Mouse (Mus musculus) limb, embryonic 13.5 days (tissue): ENCODE measurements around the gene Iqce. TPM values are rescaled to one million over a fixed set of nuclear protein-coding genes. Genes with fewer than 3 reads are reported as not detected.
"Not testable (repeated sequence)": the region's sequence is repeated elsewhere in the genome, so short reads cannot be mapped to it uniquely, and the experiment has no call there.

ENCODE experiments used
- ATAC-seq: fragments of 200-750 bp; cut with Nextera tagmentation; 2 replicates; pipeline ENCODE4 v1.8.0; 2017; ENCODE audit warnings: low read depth, moderate number of reproducible peaks, moderate TSS enrichment; ENCODE audit not compliant: low FRiP score
- H3K27ac ChIP-seq: fragments of 300-500 bp; sonication (generic); 2 replicates; pipeline ENCODE4 v1.5.1; 2015; ENCODE audit warnings: inconsistent platforms, mild to moderate bottlenecking, moderate library complexity
- H3K27me3 ChIP-seq: fragments of 300-500 bp; sonication (generic); 2 replicates; pipeline ENCODE4 v1.6.1; 2015; ENCODE audit warnings: mild to moderate bottlenecking, inconsistent platforms
- H3K36me3 ChIP-seq: fragments of 300-500 bp; sonication (generic); 2 replicates; pipeline ENCODE4 v1.6.1; 2015; ENCODE audit warnings: inconsistent platforms, mild to moderate bottlenecking, moderate library complexity
- H3K4me1 ChIP-seq: fragments of 300-500 bp; sonication (generic); 2 replicates; pipeline ENCODE4 v1.6.1; 2015; ENCODE audit warnings: inconsistent platforms
- H3K4me2 ChIP-seq: fragments of 300-500 bp; sonication (generic); replicated peaks from 2 replicates; pipeline ENCODE4 v1.6.1; 2015; ENCODE audit warnings: inconsistent platforms, mild to moderate bottlenecking, moderate library complexity
- H3K4me3 ChIP-seq: fragments of 300-500 bp; sonication (generic); 2 replicates; pipeline ENCODE4 v1.5.1; 2015; ENCODE audit warnings: moderate library complexity, mild to moderate bottlenecking, inconsistent platforms
- H3K9ac ChIP-seq: fragments of 300-500 bp; sonication (generic); 2 replicates; pipeline ENCODE4 v1.6.1; 2015; ENCODE audit warnings: mild to moderate bottlenecking, inconsistent platforms
- H3K9me3 ChIP-seq: fragments of 300-500 bp; sonication (generic); 2 replicates; pipeline ENCODE4 v1.6.1; 2016; ENCODE audit warnings: inconsistent platforms
- WGBS: fragments of 180-500 bp; shearing (Covaris S2); methylation state at CpG from one replicate; pipeline ENCODE4 v1.1.7; 2015; 5-methylcytosine and 5-hydroxymethylcytosine counted together
- polyA plus RNA-seq: library from polyadenylated mRNA; unstranded; fragments of >200 nt; fragmentation: Nextera tagmentation; extraction: Ambion mirVana; gene quantifications from 2 replicates; pipeline ENCODE4 v1.2.1, GENCODE M21; 2015

Gene Iqce
- polyA plus RNA-seq, 1 experiment from 2014 or later = 25.2 TPM

DNA sequence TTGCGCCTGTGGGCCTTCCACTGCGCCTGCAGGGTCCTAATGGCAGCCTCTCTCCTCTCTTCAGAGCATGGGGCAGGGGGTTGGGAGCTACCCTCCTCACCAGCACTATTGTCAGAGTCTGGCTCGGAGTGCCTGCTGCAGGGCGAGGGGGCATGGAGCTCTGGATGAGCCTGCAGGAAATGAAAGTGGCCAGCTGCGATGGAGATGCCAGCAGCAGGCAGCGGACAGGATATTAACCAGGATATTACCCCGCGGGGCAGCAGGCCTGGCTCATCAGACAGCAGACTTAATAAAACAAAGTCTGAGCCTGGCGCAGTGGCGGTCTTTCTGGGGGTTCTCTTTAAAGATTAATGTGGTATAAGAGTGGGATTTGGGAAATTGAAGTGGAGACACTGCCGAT lies 27.1 kb downstream of the Iqce start:
- H3K4me1 ChIP-seq = 0 out of 2 replicates have a peak, but pooled peaks cover 12% of the 10 kb centered on the region
- 59% methylated on average over 11 of the region's 11 CpGs for WGBS
- H3K36me3 ChIP-seq = peaks cover 85% of the 10 kb centered on the region
- H3K9me3 ChIP-seq = no peaks in the 10 kb centered on the region
- no peaks in the 10 kb centered on the region for H3K27me3 ChIP-seq
- no peak for ATAC-seq
- no peak overlapping the region for H3K4me2 ChIP-seq
- 0 out of 2 replicates have a peak overlapping the region, but pooled peaks have one; percentile 28 for H3K27ac ChIP-seq
- H3K4me3 ChIP-seq = no peak overlapping the region
- 0 out of 2 replicates have a peak overlapping the region, but pooled peaks have one; percentile 8 for H3K9ac ChIP-seq

DNA sequence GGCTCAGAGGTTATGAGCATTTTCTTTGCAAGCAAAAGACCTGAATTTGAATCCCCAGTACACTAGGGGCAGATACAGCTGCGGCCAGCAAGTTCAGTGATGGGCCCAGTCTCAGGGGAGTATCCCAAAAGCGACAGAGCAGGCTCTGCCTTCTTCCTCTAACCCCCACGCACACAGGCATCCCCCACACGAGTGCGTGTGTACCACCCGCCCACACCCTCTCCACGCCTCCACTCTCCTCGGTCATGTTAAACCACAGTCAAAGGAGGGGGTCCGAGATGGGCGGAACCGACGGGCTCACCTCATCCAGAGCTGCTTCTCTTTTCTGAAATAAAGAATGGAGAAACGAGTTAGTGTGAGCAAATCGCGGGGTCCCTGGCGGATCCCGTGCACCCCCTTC lies 28.1 kb downstream of the Iqce start:
- ATAC-seq = no peak
- H3K4me1 ChIP-seq = 0 out of 2 replicates have a peak, but pooled peaks cover 12% of the 10 kb centered on the region
- 87% methylated on average over 17 of the region's 17 CpGs for WGBS
- H3K4me2 ChIP-seq = no peak overlapping the region
- peaks cover 85% of the 10 kb centered on the region for H3K36me3 ChIP-seq
- H3K27ac ChIP-seq = no peak overlapping the region
- no peak overlapping the region for H3K4me3 ChIP-seq
- H3K27me3 ChIP-seq = no peaks in the 10 kb centered on the region
- H3K9ac ChIP-seq = no peak overlapping the region
- peaks cover 4% of the 10 kb centered on the region for H3K9me3 ChIP-seq

DNA sequence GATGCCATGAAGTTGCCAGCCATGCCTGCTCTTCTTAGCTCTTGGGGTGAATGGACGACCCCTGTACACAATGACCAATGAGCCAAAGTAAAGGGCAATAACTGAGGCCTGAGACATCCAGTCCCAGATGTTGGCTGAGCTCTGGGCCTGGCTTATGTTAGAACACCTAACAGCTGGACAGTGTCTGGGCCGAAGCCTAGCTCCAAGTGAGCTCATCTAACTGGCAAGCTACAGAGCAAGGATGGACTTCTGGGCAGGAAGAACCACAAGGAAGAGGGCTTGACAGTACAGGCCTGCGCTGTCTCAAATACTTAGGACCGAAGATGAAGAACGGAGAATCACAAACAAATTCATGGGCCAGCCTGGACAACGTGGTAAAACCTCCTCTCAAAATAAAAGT lies 29.6 kb downstream of the Iqce start:
- peaks cover 85% of the 10 kb centered on the region for H3K36me3 ChIP-seq

DNA sequence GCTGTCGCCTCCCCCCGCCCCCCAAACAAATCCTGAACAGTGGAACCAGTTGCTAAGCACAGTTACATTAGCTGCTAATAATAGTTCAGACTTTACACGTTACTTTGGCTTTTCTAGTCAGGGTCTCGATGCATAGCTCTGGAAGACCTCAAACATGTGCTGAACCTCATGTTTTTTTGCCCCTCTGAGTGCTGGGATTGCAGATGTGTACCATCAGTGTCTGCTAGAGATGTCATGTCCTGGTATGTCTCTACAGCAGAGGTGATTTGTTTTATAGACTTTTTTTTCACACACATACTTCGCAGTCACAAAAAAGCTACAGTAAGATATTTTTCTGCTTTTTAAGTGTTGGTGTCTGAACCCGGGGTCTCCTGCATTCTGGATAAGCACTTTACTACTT lies 30.1 kb downstream of the Iqce start:
- Histone ChIP-seq H3K9me3 (peaks cover 9% of the 10 kb centered on the region), H3K4me2 (no peak overlapping the region), H3K4me3 (no peak overlapping the region), H3K9ac (no peak overlapping the region), H3K4me1 (0 out of 2 replicates have a peak, but pooled peaks cover 12% of the 10 kb centered on the region), H3K27me3 (no peaks in the 10 kb centered on the region), H3K36me3 (peaks cover 81% of the 10 kb centered on the region), H3K27ac (no peak overlapping the region)
- 91% methylated on average over 6 of the region's 6 CpGs for WGBS
- no peak for ATAC-seq

More for the DNA sequence above, 29.6 kb downstream of the Iqce start:
- H3K9me3 ChIP-seq, H3K27me3 ChIP-seq, ATAC-seq, H3K4me2 ChIP-seq, H3K27ac ChIP-seq, H3K4me3 ChIP-seq, H3K9ac ChIP-seq: not testable (repeated sequence)
- H3K4me1 ChIP-seq = 0 out of 2 replicates have a peak, but pooled peaks cover 12% of the 10 kb centered on the region
- 85% methylated on average over 6 of the region's 6 CpGs for WGBS

DNA sequence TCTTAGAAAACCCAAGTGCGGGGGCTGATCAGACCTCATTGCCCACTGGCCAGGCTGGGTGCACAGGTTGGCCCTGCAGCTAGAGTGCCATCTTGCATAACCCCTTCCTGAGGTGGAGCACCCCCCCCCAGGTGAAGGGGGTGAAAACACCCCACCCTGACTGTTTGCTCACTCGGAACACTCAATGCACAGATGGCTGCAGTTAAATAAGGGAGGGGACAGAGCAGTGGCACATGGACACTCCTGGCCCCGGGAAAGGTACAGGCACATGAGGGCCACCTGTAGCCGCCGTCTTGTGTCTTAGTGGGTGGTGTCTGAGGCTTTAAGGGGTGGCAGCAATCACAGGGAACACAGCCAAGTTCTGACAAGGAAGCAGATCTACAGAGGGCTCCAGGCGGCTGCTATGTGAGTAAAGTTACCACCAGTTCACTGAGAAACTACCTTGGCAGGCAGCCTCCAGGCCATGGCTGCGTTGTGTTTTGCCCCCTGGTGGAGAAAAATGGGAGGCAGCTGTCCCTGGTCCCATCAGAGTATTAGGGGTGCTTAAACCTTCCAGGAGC lies 38.5 kb downstream of the Iqce start:
- peak overlapping the region; percentile 1; the same call in 1 of the 2 replicates for H3K27ac ChIP-seq
- 41% methylated on average over 7 of the region's 7 CpGs for WGBS
- no peak overlapping the region for H3K4me2 ChIP-seq
- peaks cover 35% of the 10 kb centered on the region for H3K36me3 ChIP-seq
- no peak overlapping the region for H3K4me3 ChIP-seq
- no peaks in the 10 kb centered on the region for H3K27me3 ChIP-seq
- 0 out of 2 replicates have a peak, but pooled peaks have one; percentile 34 for ATAC-seq
- H3K4me1 ChIP-seq = peaks cover 42% of the 10 kb centered on the region
- H3K9ac ChIP-seq = no peak overlapping the region
- peaks cover 2% of the 10 kb centered on the region for H3K9me3 ChIP-seq

DNA sequence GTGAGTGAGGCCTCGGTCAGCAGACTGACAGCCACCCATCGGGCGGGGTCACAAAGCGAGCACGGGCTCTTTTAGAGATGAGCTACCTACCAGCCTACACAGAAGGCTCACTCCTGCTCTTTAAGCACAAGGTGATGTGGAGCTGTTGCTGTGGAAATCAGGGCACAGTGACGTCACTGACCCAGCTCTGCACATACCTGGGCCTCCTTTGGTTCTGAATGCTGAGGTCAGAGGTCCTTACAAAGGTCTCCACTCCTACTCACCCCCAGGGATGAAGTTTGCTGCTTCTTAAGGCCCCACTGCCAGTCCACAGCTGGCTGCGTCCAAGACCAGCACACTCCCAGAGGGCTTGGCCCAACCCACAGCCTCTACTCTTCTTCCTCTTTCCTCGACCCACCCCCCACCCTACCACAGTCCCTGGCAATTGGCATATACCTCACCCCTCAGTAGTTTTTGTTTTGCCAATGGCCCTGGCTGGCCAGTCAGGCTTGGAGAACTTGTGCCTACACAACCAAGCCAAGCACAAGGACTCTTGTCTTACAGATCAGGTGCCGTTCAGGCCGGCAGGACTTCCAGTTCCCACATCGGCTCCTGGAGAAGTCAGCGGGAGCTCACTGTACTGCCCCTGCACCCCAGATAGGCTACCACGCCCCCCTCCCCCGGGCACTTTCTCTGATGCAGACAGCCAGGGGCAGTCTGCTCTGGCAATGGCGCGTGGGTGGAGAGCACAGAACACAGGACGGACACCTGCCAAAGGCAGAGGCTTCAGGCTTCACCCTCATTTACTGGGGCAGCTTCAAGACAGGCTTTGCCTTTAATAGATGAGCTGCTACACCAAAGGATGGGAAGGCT lies 39.2 kb downstream of the Iqce start:
- 0 out of 2 replicates have a peak overlapping the region, but pooled peaks have one; percentile 19 for H3K9ac ChIP-seq
- peaks cover 28% of the 10 kb centered on the region for H3K36me3 ChIP-seq
- no peak for ATAC-seq

DNA sequence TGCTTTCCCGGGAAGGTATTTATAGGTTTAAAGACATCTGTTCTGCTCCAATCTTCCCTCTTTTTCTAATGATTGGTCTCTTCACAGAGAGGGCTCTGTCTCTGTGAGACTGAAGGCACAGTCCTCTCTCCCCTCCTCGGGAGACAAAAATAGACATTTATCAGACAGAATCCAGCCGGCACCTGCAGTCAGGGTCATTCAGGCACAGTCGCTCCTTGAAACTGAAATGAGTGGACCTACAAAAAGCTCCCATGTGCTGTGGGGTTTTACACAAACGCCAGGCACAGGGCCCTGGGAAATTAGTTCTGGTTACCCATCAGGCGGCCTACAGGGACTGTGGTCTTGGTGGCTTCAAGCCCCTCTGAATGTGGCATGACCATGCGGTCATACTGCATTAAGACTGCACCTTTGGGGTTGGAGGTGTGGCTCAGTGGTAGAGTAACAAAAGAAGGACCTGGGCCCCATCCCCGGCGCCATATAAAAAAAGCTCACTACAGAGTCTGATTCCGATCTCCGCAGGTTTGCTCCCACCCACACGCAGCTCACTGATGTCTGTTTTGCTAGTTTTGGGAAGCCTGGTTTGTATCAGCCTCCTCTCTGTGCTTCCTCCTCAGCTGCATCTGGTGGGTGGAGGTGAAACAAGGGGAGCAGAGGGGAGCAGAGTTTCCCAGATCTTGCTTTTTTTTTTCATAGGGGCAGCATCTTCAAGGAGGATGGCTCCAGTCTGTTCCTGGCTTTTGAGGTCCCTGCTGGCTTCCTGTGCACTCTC lies 40.1 kb downstream of the Iqce start:
- Histone ChIP-seq H3K4me1 (peaks cover 42% of the 10 kb centered on the region), H3K4me2 (no peak overlapping the region; the same call in 1 of the 2 replicates), H3K27me3 (no peaks in the 10 kb centered on the region), H3K9ac (0 out of 2 replicates have a peak overlapping the region, but pooled peaks have one; percentile 19), H3K27ac (peak overlapping the region; percentile 61; the same call in 1 of the 2 replicates), H3K36me3 (peaks cover 23% of the 10 kb centered on the region), H3K4me3 (no peak overlapping the region), H3K9me3 (no peaks in the 10 kb centered on the region)
- no peak for ATAC-seq
- WGBS = 45% methylated on average over 12 of the region's 12 CpGs

More for the DNA sequence above, 39.2 kb downstream of the Iqce start:
- Histone ChIP-seq H3K27ac (peak overlapping the region; percentile 61; the same call in 1 of the 2 replicates), H3K4me3 (no peak overlapping the region), H3K27me3 (no peaks in the 10 kb centered on the region), H3K4me2 (no peak overlapping the region; the same call in 1 of the 2 replicates), H3K9me3 (no peaks in the 10 kb centered on the region), H3K4me1 (peaks cover 42% of the 10 kb centered on the region)
- WGBS = 75% methylated on average over 17 of the region's 17 CpGs

DNA sequence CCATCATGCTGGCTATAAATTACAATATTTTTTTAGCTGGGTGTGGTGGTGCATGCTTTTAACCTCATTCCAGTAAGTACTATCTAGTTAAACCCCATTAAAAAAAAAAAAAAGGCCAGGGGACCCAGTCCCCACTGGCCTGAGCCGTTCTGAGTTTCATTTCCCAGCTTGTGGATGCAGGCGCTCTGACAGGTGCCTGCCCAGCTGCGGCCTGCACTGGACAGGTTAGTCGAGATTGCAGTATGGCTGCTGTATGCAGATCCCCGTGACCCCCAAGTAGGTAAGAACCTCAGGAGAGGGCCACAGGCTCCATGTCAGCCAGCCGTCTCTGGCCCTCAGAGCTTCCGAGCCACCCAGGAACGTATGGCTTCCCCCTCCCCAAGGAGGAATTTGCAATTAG lies 40.8 kb downstream of the Iqce start:
- ATAC-seq = no peak
- Histone ChIP-seq H3K36me3 (peaks cover 21% of the 10 kb centered on the region), H3K4me2 (no peak overlapping the region), H3K27ac (no peak overlapping the region), H3K27me3 (no peaks in the 10 kb centered on the region), H3K4me3 (no peak overlapping the region), H3K9me3 (no peaks in the 10 kb centered on the region), H3K4me1 (peaks cover 42% of the 10 kb centered on the region), H3K9ac (no peak overlapping the region)
- 53% methylated on average over 8 of the region's 8 CpGs for WGBS

DNA sequence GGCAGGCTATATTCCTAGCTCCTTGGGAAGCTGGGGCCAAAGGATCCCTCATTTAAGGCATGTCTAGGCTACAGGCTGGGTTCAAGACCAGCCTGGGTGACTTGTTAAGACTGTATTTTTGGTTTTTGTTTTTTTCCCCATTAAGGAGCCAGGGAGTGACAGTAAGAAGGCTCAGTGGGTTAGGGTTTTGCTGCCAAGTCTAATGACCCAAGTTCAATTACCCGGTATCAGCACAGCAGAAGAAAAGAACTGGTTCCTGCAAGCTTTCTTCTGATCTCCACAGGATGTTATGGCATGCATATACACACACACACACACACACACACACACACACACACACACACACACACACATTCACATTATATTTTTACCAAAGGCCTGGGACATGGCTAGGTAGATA lies 41.8 kb downstream of the Iqce start:
- Histone ChIP-seq H3K4me2 (no peak overlapping the region), H3K27me3 (no peaks in the 10 kb centered on the region), H3K9me3 (no peaks in the 10 kb centered on the region), H3K36me3 (peaks cover 11% of the 10 kb centered on the region), H3K4me1 (peaks cover 42% of the 10 kb centered on the region), H3K27ac (no peak overlapping the region), H3K4me3 (no peak overlapping the region), H3K9ac (no peak overlapping the region)
- 67% methylated on average over 1 of the region's 1 CpGs for WGBS
- no peak for ATAC-seq

DNA sequence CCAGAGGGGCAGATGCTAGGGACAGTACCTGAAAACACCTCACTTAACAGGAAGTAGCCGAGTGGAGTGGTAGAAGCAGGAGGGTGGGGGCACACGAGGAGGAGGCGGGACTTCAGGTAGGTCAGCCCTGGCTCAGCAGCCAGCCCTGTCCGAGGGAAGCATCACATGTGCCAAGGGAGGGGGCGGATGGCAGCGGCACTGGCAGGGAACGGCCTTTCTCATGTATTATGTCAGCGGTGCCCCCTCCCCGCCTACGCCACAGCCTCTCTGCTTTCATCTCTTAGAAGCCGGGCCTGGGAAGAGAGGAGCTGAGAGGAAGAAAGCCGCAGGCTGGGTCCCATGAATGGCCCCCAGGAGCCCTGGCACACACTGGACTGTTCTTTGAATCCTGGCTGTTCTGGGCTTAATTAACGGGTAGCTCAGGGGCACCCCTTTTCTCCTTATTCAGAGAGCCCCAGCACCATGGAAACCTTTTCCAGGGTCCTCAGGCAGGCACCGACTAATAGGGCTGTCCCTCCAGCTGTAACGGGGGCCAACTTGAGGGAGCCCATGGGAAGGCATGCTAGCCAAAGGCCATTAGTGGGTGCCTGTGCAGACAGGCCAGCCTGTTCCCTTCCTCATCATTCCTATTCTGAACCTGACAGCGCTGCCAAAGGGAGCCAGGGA lies 42.4 kb downstream of the Iqce start:
- 0 out of 2 replicates have a peak overlapping the region, but pooled peaks have one; percentile 35 for H3K9ac ChIP-seq
- H3K36me3 ChIP-seq = peaks cover 4% of the 10 kb centered on the region
- H3K4me1 ChIP-seq = peaks cover 42% of the 10 kb centered on the region
- H3K9me3 ChIP-seq = no peaks in the 10 kb centered on the region
- no peak overlapping the region for H3K4me3 ChIP-seq
- ATAC-seq = no peak
- 30% methylated on average over 16 of the region's 16 CpGs for WGBS
- no peak overlapping the region for H3K27ac ChIP-seq
- H3K4me2 ChIP-seq = no peak overlapping the region
- H3K27me3 ChIP-seq = no peaks in the 10 kb centered on the region

DNA sequence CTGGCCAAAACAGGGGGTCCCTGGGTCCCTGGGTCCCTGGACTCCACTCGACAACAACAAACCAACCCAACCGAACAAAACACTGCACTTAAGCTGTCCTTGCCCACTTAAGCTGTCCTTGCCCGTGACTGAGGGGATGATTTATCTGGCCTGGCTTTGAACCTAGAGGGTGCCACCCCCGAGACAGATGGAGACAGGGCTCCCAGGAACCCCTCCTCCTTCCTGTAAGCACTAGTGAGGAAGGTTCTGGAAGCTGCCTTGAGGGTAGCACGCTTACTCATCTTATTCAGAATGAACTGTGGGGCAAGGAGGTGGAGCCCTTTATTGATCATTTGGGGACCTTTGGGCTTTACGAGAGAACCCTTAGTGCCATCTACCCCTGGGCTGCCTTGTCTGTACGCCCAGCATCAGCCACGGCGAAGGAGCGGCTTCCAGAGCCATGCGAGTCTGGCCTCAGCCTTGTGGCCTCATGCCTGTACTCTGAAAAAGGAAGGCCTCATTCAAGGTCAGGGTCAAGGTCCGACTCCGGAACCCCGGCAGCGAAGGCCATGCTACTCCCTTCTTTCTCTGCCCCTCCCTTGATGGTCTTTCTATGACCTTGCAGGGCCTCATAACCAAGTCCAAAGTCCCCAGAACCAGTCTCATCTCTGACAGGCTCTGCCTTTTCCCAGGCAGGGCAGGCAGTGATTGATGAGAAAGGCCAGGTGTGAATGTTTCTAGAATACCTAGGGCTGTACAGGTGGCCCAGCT lies 47.9 kb downstream of the Iqce start:
- H3K4me2 ChIP-seq = no peak overlapping the region
- no peak overlapping the region for H3K9ac ChIP-seq
- H3K27ac ChIP-seq = no peak overlapping the region
- peaks cover 17% of the 10 kb centered on the region for H3K4me1 ChIP-seq
- no peaks in the 10 kb centered on the region for H3K36me3 ChIP-seq
- H3K4me3 ChIP-seq = no peak overlapping the region
- no peaks in the 10 kb centered on the region for H3K27me3 ChIP-seq
- ATAC-seq = no peak
- H3K9me3 ChIP-seq = no peaks in the 10 kb centered on the region
- 75% methylated on average over 15 of the region's 15 CpGs for WGBS
